Mouse (Mus musculus): ENCODE measurements at regions not wholly inside any gene's neighbourhood (a gene's known extent, or its start where the extent isn't known, plus 50 kb on each side); places are given as distances from the start of the nearest gene placed in this dataset.

DNA sequence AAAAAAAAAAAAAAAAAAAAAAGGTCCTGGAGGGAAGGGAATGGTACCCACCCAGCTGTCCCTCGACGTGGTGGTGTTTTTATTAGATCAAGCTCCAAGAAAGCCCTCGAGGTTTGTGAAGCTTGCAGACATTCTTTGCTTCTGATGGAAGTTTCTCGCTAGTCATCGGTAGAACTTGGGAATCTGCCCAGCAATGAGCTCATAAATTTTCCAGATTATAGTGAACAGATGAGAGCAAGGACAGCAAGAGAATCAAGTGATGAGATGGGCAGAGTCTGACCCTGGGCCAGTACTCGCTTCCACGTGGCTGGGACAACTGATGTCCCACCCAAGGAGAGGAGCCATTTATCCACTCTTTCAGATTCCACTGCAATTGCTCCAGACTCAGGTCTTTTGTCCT is 417.6 kb upstream of the Klhl29 start:
- TF ChIP-seq POLR2A (IDR thresholded peaks at IDR 0.05; ENCODE audit: borderline replicate concordance, insufficient read depth, low read length), result no peak
- TF ChIP-seq CTCF (IDR thresholded peaks at IDR 0.05; ENCODE audit: borderline replicate concordance, insufficient read depth, low read depth, low read length), result no peak

Measured in cerebellum, adult 2 months (tissue).